Mouse (Mus musculus) kidney, postnatal 36 days (tissue): Measurements from ENCODE around the gene Trim2.

Source experiments
- DNase-seq, 2 experiments: peaks; one replicate each; pipeline ENCODE4 v3.0.0; 2021 to 2022; ENCODE audit warnings: mixed read lengths in 2 of 2

Gene Trim2

GRCm38 (mm10) chr3:84319504-84319903 is 12.8 kb upstream of the Trim2 start:
- peak in 1 of 2 experiments; percentile 52 for DNase-seq

DNA sequence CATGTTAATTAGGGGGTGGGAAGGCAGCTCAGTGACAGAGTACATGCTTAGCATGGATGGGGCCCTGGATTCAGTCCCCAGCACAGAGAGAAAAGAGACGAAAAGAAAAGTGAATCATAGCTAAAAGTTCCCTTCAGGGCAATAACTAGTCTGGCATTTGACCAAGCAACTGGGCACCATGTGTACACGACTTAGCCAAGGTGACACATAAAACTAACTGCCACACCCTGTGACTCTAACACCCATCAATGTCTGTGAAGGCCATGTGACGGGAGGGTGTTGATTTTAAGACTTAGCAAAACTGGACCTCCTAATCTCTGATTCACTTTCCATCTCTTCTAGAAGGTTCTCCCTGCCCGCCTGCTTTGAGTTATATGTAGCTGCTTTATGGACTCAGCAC is 12.2 kb upstream of the Trim2 start:
- DNase-seq: no peak

GRCm38 (mm10) chr3:84314651-84315191 is 8.0 kb upstream of the Trim2 start:
- DNase-seq: peak; percentile 73 to 80

- no peak for DNase-seq
Measured at GRCm38 (mm10) chr3:84313801-84314541, 7.3 kb upstream of the Trim2 start.

DNA sequence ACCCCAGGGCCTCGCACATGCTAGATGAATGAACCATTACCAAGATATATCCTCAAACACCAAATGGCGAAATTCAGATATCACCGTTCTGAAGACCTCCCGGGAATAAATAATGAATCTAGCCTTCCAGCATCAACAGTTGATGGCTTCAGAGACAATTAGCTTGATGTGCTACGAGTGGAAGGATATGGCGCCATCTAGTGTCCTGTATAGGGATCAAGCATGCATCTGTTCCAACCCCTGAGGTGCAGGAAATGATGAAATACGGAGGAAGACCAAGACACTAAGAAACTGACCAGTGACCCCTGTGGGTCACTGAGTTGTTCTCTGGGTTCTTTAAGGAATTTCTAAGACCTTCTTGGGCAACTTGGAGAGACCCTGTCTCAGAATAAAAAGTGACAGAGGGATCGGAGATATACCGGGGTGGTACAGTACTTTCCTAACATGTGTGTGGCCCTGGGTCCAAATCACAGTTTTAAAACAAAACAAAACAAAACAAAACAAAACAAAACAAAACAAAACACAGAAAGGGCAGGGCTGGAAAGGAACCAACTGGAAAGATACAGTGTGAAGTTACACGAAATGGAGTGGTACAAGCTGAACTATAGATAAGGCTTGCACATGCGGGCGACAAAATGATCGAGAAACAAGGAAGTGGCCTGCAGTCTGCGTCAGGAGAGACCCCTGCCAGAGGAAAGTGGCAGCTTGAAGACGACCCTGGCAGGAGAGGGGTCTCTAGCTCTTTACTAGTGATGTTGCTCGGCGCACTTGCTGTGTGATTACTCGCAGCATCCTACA is 6.5 kb upstream of the Trim2 start:
- peak; percentile 77 to 80 for DNase-seq

DNA sequence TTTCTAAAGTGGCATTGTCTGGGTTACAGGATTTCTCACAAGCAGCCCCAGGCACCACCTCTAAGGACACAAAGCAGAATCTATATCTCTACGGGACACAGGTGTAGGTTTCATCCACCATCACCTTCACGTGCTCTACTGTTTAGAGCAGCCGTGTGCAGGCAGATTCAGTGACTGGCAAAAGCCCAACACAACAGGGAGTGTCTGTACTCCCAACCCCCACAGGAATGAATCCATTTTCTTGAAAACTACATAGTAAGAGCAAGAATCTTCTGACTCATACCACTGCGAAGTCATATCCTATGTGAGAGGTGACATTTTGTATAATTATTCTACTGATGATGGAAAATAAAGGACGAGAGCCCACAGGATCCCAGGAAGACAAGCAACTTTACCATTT is 5.6 kb upstream of the Trim2 start:
- no peak for DNase-seq

- peak in 1 of 2 experiments; percentile 20 for DNase-seq
Measured at GRCm38 (mm10) chr3:84307516-84307915, 839 bp upstream of the Trim2 start.

DNA sequence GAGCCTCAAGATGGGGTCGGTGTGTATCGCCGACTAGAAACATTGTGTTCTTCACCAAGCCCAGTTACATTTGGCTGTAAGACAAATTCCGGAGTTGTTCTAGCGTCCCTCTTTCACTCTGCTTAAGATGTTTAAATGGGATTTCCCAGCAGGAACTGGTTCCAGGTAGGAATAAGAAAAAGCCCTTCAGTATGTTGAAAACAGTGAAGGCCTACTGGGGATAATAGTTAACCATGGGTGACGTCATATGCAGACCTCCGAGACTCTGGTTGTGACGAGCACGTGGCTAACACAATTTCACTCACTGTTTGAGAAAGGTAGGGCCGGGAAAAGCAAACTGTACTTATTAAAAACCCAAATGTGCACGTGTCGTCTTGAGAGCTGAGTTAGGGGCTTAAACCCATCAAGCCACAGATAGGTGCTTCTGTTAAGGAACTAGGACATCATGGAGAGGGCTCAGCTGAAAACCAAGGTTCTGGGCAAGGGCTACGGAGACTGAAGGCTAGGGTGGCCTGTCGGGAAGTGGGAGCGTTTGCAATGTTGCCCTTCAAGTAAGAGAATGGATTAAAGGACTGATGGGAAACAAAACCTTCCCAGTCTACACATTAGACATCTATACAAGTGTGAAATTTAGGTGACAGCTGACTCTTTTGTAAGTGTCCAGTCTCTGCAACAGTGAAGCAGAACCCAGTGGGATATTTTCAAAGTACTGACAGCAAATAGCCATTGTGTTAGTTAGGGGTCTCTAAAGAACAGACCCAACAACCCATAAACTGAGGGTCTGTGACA is 761 bp downstream of the Trim2 start:
- DNase-seq: no peak

- DNase-seq: peak; percentile 53 to 56
Measured at GRCm38 (mm10) chr3:84305010-84305692, 1.5 kb downstream of the Trim2 start.

GRCm38 (mm10) chr3:84304339-84305009 is 2.2 kb downstream of the Trim2 start:
- DNase-seq: peak; percentile 41 to 67

DNA sequence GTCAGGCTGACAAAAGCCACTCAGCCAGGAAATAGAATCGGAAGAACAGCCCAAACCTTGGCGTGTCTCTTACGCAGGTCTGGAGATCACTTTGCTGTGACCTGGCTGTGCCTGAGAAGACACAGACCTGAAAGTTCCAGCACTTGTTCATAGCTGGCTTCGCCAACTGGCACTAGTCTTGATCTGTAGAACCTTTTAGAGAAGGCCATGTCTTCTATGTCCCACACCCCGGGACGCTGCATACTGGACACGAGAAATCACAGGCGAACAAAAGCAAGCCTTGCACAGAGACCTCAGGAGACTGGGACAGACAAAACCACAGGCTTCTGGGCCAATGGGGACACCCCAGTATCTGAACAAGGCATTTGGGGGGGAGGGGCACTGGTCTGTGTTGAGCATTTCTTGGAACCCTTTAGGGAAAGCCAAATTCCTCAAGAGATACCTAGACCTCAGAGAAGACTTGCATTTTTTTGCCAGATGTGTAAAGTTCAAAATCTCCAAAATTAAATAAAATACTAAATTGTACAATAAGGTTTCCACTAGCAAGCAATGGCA is 3.2 kb downstream of the Trim2 start:
- no peak for DNase-seq

GRCm38 (mm10) chr3:84302273-84302672 is 4.4 kb downstream of the Trim2 start:
- DNase-seq: peak; percentile 84 to 92

- no peak for DNase-seq
Measured at GRCm38 (mm10) chr3:84301674-84302073, 5.0 kb downstream of the Trim2 start.

- DNase-seq: no peak
Measured at GRCm38 (mm10) chr3:84298186-84298585, 8.5 kb downstream of the Trim2 start.

DNA sequence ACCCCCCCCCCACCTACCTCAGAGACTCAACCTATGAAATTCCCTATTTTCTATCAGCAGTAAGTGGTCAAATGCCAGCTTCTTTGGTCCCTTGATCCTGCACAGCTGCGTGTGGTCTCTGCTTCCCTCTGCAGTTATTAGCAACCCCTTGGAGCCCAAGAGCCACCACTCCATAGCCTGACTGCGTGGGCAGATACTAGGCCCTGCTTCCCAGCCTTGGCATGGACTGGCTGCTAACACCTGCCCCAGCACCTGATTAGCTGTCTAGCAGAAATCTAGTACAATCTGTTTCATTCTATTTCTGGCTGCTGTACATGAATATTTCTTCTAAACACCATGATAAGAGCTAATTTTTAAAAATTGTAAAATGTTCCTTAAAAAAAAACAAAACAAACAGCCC is 10.0 kb downstream of the Trim2 start:
- no peak for DNase-seq

- peak; percentile 63 to 67 for DNase-seq
Measured at GRCm38 (mm10) chr3:84294734-84295133, 11.9 kb downstream of the Trim2 start.

DNA sequence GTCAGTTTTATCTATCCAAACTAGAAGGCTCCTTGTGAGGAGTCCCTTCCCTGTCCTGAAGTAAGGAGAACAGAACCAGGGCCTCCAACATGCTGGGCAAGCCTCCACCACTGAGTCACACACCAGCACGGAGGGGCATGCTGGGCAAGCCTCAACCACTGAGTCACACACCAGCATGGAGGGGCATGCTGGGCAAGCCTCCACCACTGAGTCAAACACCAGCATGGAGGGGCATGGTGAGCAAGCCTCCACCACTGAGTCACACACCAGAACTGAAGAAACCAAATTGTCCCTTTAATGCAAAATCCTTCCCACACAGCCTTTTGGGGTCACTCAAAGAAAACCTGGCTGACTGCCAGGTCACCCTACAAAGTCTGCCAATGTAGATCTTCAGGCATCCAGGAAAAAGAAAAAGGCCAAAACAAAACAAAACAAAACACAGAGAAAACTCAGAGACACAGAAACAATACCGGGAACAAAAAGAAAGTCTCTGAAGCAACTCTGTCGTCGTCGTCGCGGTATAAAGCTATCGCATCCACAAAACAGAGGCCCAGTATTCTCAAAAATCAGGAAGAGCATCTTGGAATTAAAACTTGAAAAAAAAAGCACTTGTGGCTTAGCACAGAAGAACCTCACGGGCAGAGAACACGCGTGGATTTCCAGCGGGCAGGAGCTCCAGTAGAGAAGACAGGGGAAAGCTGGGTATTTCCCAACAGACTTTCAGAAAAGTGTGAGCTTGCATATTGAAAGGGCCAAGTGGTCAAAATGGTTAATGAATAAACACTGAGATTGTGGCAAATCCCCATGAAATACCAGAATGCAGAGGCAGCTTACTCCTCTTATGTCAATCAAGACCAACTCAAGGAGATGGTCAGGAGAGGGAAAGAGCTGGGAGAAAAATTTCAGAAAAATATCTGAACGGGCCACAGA is 12.7 kb downstream of the Trim2 start:
- peak; percentile 52 to 78 for DNase-seq

DNA sequence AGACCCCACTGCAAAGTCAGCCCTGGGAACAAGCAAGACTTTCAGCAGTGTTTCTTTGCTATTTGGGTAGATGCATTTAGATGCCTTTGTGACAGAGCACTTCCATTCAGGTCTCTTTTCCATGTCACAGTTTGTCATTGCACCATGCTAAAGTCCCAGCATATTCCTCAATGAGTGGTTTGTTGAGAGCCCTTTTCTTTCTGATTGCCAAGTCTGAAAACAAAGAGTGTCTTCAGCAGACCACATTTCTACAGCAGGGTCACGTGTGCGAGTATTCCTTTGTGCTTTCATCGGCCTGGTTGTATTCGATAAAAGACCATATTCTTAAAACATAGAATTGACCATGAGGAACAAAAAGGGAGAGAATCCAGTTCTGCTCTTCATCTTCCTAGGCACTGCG is 14.4 kb downstream of the Trim2 start:
- no peak for DNase-seq

DNA sequence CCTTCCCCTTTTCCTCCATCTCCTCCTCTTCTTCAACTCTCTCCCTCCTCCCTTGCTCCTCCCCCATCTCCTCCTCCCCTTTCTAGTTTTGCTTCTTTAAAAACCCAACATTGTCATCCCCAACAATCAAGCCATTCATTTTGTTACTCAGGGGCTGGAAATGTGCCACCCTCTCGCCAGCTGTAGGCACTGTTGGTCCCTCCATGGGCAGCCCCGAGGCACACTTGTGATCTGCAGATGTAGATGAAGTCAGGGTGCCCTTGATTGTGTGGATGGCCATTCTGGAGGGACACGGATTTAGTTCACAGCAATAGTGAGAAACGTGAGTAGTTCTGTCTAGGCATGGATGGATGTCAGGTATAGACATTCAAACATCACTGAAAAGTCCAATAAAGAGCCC is 17.7 kb downstream of the Trim2 start:
- no peak for DNase-seq

- peak; percentile 74 to 75 for DNase-seq
Measured at GRCm38 (mm10) chr3:84287256-84287655, 19.4 kb downstream of the Trim2 start.
